Mouse (Mus musculus) forebrain, embryonic 15.5 days (tissue): ENCODE measurements around the gene Rrp36. TPM values are rescaled to one million over a fixed set of nuclear protein-coding genes. Genes with fewer than 3 reads are reported as not detected.

Experiments
- ATAC-seq: fragments of 200-750 bp; cut with Nextera tagmentation; replicated peaks from 2 replicates; pipeline ENCODE4 v1.8.0; 2017; ENCODE audit warnings: mild to moderate bottlenecking, moderate TSS enrichment, moderate library complexity
- H3K27ac ChIP-seq: fragments of 300-500 bp; sonication (generic); replicated peaks from 2 replicates; pipeline ENCODE4 v1.5.1; 2015; ENCODE audit warnings: mild to moderate bottlenecking, inconsistent platforms
- H3K27me3 ChIP-seq: fragments of 300-500 bp; sonication (generic); 2 replicates; pipeline ENCODE4 v1.6.1; 2015; ENCODE audit warnings: inconsistent platforms
- H3K36me3 ChIP-seq: fragments of 300-500 bp; sonication (generic); 2 replicates; pipeline ENCODE4 v1.6.1; 2015; ENCODE audit warnings: mild to moderate bottlenecking, inconsistent platforms
- H3K4me1 ChIP-seq: fragments of 300-500 bp; sonication (generic); 2 replicates; pipeline ENCODE4 v1.6.1; 2015; ENCODE audit warnings: inconsistent platforms
- H3K4me2 ChIP-seq: fragments of 300-500 bp; sonication (generic); replicated peaks from 2 replicates; pipeline ENCODE4 v1.6.1; 2015; ENCODE audit warnings: mild to moderate bottlenecking, inconsistent platforms
- H3K4me3 ChIP-seq: fragments of 300-500 bp; sonication (generic); 2 replicates; pipeline ENCODE4 v1.5.1; 2015; ENCODE audit warnings: mild to moderate bottlenecking, inconsistent platforms
- H3K9ac ChIP-seq: fragments of 300-500 bp; sonication (generic); replicated peaks from 2 replicates; pipeline ENCODE4 v1.6.1; 2015; ENCODE audit warnings: mild to moderate bottlenecking, inconsistent platforms
- H3K9me3 ChIP-seq: fragments of 300-500 bp; sonication (generic); 2 replicates; pipeline ENCODE4 v1.6.1; 2016; ENCODE audit warnings: inconsistent platforms
- WGBS: fragments of 180-500 bp; shearing (Covaris S2); methylation state at CpG from one replicate; pipeline ENCODE4 v1.1.7; 2015; ENCODE audit warnings: mixed read lengths; 5-methylcytosine and 5-hydroxymethylcytosine counted together
- polyA plus RNA-seq: library from polyadenylated mRNA; unstranded; fragments of >200 nt; fragmentation: Nextera tagmentation; extraction: Ambion mirVana; gene quantifications from 2 replicates; pipeline ENCODE4 v1.2.1, GENCODE M21; 2015

The Rrp36 gene
- polyA plus RNA-seq, 1 experiment from 2014 or later: 49.5 TPM

- peaks cover 20% of the 10 kb centered on the region for H3K4me1 ChIP-seq
- H3K27me3 ChIP-seq: no peaks in the 10 kb centered on the region
- H3K9ac ChIP-seq: no peak overlapping the region
- H3K9me3 ChIP-seq: no peaks in the 10 kb centered on the region
- WGBS: 85% methylated on average over 6 of the region's 6 CpGs
- no peak overlapping the region for H3K27ac ChIP-seq
- ATAC-seq: no peak
- H3K4me2 ChIP-seq: no peak overlapping the region
- H3K4me3 ChIP-seq: no peak overlapping the region
- H3K36me3 ChIP-seq: peaks cover 69% of the 10 kb centered on the region
These were observed 18.1 kb downstream of the Rrp36 start for GRCm38 (mm10) chr17:46656054-46656453.

GRCm38 (mm10) chr17:46651755-46652547 lies 22.2 kb downstream of the Rrp36 start:
- peak overlapping the region; percentile 87 for H3K4me2 ChIP-seq
- peaks cover 32% of the 10 kb centered on the region; the same call in 1 of the 2 replicates for H3K36me3 ChIP-seq
- H3K27ac ChIP-seq: no peak overlapping the region
- H3K27me3 ChIP-seq: no peaks in the 10 kb centered on the region
- peak overlapping the region; percentile 92 for H3K9ac ChIP-seq
- H3K4me3 ChIP-seq: peak overlapping the region; percentile 73
- WGBS: 74% methylated on average over 20 of the region's 20 CpGs
- ATAC-seq: no peak
- H3K9me3 ChIP-seq: no peaks in the 10 kb centered on the region
- H3K4me1 ChIP-seq: peaks cover 36% of the 10 kb centered on the region

DNA sequence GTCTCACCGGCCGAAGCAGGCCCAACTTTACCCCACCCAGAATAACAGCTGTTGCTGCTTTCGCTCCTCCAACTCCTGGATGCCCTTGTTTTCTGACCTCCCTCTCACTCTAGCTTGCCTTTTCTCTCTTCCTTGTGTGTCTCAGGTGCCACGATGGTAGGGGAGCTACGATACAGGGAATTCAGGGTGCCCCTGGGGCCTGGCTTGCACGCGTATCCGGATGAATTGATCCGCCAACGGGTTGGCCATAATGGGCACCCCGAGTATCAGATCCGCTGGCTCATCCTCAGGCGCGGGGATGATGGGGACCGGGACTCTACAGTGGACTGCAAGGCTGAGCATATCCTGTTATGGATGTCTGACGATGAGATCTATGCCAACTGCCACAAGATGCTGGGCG lies 22.9 kb downstream of the Rrp36 start:
- no peaks in the 10 kb centered on the region for H3K9me3 ChIP-seq

GRCm38 (mm10) chr17:46650232-46651031 lies 23.7 kb downstream of the Rrp36 start, which contains the start of gene Cul7:
Cul7 (plus strand) TSS chr17:46650337.
- ATAC-seq: peak; percentile 95
- WGBS: under 1% methylated on average over 58 of the region's 58 CpGs
- Histone ChIP-seq H3K9ac (peak within 1 kb of the TSS; percentile 92), H3K27me3 (no peaks in the 10 kb centered on the region), H3K4me2 (peak within 1 kb of the TSS; percentile 87), H3K36me3 (peaks cover 19% of the 10 kb centered on the region; the same call in 1 of the 2 replicates), H3K9me3 (no peaks in the 10 kb centered on the region), H3K4me3 (peak within 1 kb of the TSS; percentile 73), H3K27ac (peak within 1 kb of the TSS; percentile 92), H3K4me1 (peaks cover 43% of the 10 kb centered on the region)

More for the DNA sequence above, 22.9 kb downstream of the Rrp36 start:
- peak overlapping the region; percentile 73 for H3K4me3 ChIP-seq
- ATAC-seq: no peak
- WGBS: 79% methylated on average over 17 of the region's 17 CpGs
- H3K27ac ChIP-seq: no peak overlapping the region
- H3K4me2 ChIP-seq: peak overlapping the region; percentile 87
- no peaks in the 10 kb centered on the region for H3K27me3 ChIP-seq
- peaks cover 25% of the 10 kb centered on the region; the same call in 1 of the 2 replicates for H3K36me3 ChIP-seq
- H3K4me1 ChIP-seq: peaks cover 42% of the 10 kb centered on the region
- H3K9ac ChIP-seq: peak overlapping the region; percentile 92

GRCm38 (mm10) chr17:46649811-46650210 lies 24.3 kb downstream of the Rrp36 start:
- WGBS: 39% methylated on average over 15 of the region's 15 CpGs
- Histone ChIP-seq H3K27ac (peak overlapping the region; percentile 92), H3K4me1 (peaks cover 49% of the 10 kb centered on the region), H3K4me3 (peak overlapping the region; percentile 73), H3K27me3 (no peaks in the 10 kb centered on the region), H3K9ac (peak overlapping the region; percentile 92), H3K36me3 (peaks cover 16% of the 10 kb centered on the region; the same call in 1 of the 2 replicates), H3K9me3 (no peaks in the 10 kb centered on the region), H3K4me2 (peak overlapping the region; percentile 87)
- ATAC-seq: no peak

DNA sequence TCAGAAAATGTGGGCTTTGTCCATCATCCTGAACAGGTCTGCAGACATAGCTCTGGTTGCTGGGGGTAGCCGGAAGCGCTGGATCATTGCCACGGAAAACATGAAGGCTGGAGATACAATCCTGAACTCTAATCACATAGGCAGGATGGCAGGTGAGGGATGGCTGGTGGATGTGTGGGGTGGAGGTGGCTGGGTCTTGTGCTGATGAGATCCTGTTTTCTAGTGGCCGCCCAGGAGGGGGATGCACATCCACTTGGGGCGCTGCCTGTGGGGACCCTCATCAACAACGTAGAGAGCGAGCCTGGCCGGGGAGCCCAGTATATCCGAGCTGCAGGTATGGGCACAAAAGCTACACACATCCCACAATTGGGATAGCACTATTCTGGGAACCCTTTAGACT lies 25.7 kb downstream of the Rrp36 start:
- H3K9ac ChIP-seq: no peak overlapping the region
- peaks cover 2% of the 10 kb centered on the region; the same call in 1 of the 2 replicates for H3K36me3 ChIP-seq
- no peaks in the 10 kb centered on the region for H3K9me3 ChIP-seq
- no peak overlapping the region for H3K27ac ChIP-seq
- H3K4me2 ChIP-seq: no peak overlapping the region
- peaks cover 61% of the 10 kb centered on the region for H3K4me1 ChIP-seq
- no peak for ATAC-seq
- H3K27me3 ChIP-seq: no peaks in the 10 kb centered on the region
- 91% methylated on average over 9 of the region's 9 CpGs for WGBS
- no peak overlapping the region for H3K4me3 ChIP-seq

DNA sequence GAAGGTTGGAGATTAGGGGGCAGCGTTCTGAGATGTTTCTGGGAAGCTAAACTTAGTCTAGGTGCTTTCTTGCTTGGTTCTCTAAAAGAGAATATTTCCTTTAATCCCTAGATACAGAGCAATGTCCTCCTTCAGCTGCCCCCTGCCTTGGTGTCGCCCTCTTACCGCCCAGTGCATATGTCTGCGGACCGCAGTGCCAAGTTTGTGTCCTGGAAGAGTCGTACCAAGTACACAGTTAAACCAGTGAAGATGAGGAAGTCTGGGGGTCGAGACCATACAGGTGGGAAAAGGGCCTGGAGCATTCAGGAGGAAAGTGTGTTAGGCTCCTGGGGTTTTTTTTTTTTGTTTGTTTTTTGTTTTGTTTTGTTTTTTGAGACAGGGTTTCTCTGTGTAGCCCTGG lies 26.9 kb downstream of the Rrp36 start:
- H3K27ac ChIP-seq: no peak overlapping the region
- no peak overlapping the region for H3K4me3 ChIP-seq
- peaks cover 5% of the 10 kb centered on the region for H3K36me3 ChIP-seq
- ATAC-seq: no peak
- H3K9me3 ChIP-seq: no peaks in the 10 kb centered on the region
- peaks cover 56% of the 10 kb centered on the region for H3K4me1 ChIP-seq
- H3K4me2 ChIP-seq: no peak overlapping the region
- peak overlapping the region; percentile 86; the same call in 1 of the 2 replicates for H3K9ac ChIP-seq
- no peaks in the 10 kb centered on the region for H3K27me3 ChIP-seq
- WGBS: 93% methylated on average over 7 of the region's 7 CpGs

DNA sequence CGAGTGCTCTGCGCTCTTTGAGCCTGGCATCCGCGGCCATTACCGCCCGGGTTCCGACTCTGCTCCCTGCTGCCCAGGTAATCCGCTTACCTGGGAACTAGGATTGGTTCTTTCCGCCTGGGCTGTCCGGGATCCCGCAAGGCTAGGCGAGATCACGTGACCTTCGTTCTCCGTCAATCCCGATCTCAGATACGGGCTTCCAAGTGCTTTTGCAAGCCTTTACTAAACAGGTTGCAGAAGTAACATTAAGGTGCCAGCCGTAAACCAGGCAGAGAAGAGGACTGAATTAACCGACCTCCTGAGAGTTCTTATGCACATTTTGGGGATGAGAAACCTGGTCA lies 27.9 kb downstream of the Rrp36 start:
- Histone ChIP-seq H3K9ac (peak overlapping the region; percentile 86), H3K27ac (peak overlapping the region; percentile 95), H3K36me3 (peaks cover 13% of the 10 kb centered on the region), H3K4me3 (peak overlapping the region; percentile 99), H3K9me3 (no peaks in the 10 kb centered on the region), H3K4me1 (peaks cover 46% of the 10 kb centered on the region), H3K27me3 (no peaks in the 10 kb centered on the region), H3K4me2 (peak overlapping the region; percentile 94)
- no peak for ATAC-seq
- under 1% methylated on average over 19 of the region's 19 CpGs for WGBS

- H3K9me3 ChIP-seq: no peaks in the 10 kb centered on the region
- H3K4me2 ChIP-seq: peak within 1 kb of the TSS; percentile 94
- ATAC-seq: peak; percentile 75
- peaks cover 40% of the 10 kb centered on the region for H3K4me1 ChIP-seq
- WGBS: under 1% methylated on average over 53 of the region's 53 CpGs
- peak within 1 kb of the TSS; percentile 87 for H3K9ac ChIP-seq
- peak within 1 kb of the TSS; percentile 95 for H3K27ac ChIP-seq
- peaks cover 18% of the 10 kb centered on the region for H3K36me3 ChIP-seq
- H3K4me3 ChIP-seq: peak within 1 kb of the TSS; percentile 99
- no peaks in the 10 kb centered on the region for H3K27me3 ChIP-seq
These were observed 28.4 kb downstream of the Rrp36 start, which contains the start of the genes Klc4 and Mrpl2 for GRCm38 (mm10) chr17:46645561-46646321. Klc4 (minus strand) TSS chr17:46646022. Mrpl2 (plus strand) TSS chr17:46646229.

DNA sequence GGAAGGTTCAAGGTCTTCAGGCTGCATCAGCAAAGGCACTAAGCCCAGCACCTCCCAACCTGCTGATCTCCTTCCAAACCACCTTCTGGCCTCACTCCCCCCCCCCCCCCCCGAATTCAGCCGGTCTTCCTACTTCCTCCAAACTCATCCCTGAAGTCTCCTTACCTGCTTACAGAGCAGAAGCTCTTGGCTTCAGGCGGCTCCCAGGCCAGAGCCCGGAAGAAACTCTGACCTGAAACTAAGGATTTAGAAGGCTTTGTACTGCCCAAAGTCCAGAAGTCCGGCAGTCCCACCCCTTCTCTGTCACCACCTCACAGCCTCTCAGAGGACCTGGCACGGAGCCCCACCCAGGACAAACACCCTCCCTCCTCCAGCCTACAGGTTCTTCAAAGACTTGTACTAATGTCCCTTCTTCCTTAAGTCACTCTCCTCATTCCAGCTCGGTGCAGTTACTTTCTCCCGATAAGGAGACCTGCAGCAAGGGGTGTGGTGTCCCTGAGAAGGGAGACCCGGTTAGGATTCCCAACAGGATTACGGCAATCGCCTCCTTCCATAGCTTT lies 29.2 kb downstream of the Rrp36 start:
- WGBS: 4% methylated on average over 11 of the region's 11 CpGs
- peaks cover 38% of the 10 kb centered on the region for H3K4me1 ChIP-seq
- H3K9me3 ChIP-seq: no peaks in the 10 kb centered on the region
- H3K36me3 ChIP-seq: peaks cover 25% of the 10 kb centered on the region
- no peaks in the 10 kb centered on the region for H3K27me3 ChIP-seq
- peak overlapping the region; percentile 87 for H3K9ac ChIP-seq
- peak overlapping the region; percentile 38 for H3K27ac ChIP-seq
- H3K4me3 ChIP-seq: peak overlapping the region; percentile 99
- no peak for ATAC-seq
- H3K4me2 ChIP-seq: peak overlapping the region; percentile 92

DNA sequence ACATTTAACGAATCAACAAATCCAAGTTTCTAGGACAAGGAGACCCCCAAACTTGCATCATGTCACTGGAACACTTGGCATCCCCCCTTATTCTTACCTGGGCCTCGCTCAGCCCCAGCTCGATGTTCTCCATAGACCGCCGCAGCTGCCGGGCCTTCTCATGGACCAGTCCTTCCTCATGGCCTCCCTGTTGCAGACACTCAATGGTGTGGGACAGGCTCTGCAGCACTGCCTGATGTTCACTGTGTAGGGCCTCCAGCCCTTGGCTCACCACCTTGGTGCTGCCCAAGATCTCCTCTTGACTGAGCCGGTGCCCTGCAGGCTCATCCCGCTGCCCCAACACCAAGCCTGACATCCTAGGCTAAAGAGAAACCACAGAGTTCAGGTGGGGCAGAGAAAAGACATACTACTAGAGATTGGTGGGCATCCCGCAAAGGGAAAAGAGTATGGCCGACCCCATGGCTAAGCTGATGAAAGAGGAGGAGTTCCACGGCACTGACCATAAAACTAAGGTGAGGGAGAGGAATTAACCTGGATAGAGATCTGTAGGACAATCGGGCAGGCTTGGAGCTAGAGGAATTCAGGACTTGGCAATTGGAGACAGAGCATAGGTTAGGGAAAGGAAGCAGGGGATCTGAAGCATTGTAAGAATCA lies 29.9 kb downstream of the Rrp36 start:
- ATAC-seq: no peak
- no peaks in the 10 kb centered on the region for H3K9me3 ChIP-seq
- WGBS: 88% methylated on average over 12 of the region's 12 CpGs
- H3K36me3 ChIP-seq: peaks cover 33% of the 10 kb centered on the region
- peaks cover 31% of the 10 kb centered on the region for H3K4me1 ChIP-seq
- H3K4me2 ChIP-seq: peak overlapping the region; percentile 92
- peak overlapping the region; percentile 99 for H3K4me3 ChIP-seq
- peak overlapping the region; percentile 13; the same call in 1 of the 2 replicates for H3K9ac ChIP-seq
- H3K27me3 ChIP-seq: no peaks in the 10 kb centered on the region
- H3K27ac ChIP-seq: no peak overlapping the region
